Mouse (Mus musculus) small intestine, adult 2 months (tissue): ENCODE data around the gene Cyp2c55.

Experiments used
- CTCF ChIP-seq: fragments of 200-500 bp; IDR thresholded peaks from 2 replicates; pipeline ENCODE4 v1.5.1; 2012; ENCODE audit warnings: low read depth, mild to moderate bottlenecking, control low read depth, inconsistent platforms, low read length, moderate library complexity, mixed read lengths; ENCODE audit not compliant: insufficient replicate concordance, insufficient read length; ENCODE audit errors: extremely low read depth
- POLR2A ChIP-seq: fragments of 200-500 bp; IDR thresholded peaks from 2 replicates; pipeline ENCODE4 v1.6.1; 2012; ENCODE audit warnings: low read depth, mild to moderate bottlenecking, control low read depth, inconsistent platforms, low read length, moderate library complexity

DNA sequence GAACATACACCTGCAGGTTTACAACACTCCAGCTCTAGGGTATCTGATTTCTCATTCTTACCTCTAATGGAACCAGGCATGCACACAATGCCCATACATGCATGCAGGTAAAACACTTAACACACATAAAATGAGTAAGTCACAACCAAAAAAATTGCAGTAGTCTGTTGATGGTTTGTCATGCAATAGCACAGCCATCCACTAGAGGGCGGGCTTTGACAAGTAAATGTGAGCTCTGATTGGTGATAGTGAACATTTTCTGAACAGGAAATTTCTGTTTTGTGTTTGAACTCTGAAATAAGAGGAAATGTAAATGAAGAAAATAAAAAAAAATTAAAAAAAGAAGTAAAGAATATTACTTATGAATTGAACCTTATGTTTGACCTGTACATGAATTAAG is 24.9 kb upstream of the Cyp2c55 start:
- TF ChIP-seq CTCF = no peak
- TF ChIP-seq POLR2A = no peak
